Mouse (Mus musculus) left cerebral cortex, postnatal 14 days (tissue): Measurements from ENCODE around the gene Efemp2. TPM values are rescaled to one million over a fixed set of nuclear protein-coding genes. Genes with fewer than 3 reads are reported as not detected.

Experiments used
- DNase-seq, 2 experiments: peaks; one replicate each; pipeline ENCODE4 v3.0.0; 2021 to 2022; ENCODE audit warnings: low spot score in 2 of 2, mixed read lengths in 1 of 2
- intact Hi-C: fragments of 180-260 bp; cut with DNase I; formaldehyde crosslinking; loops from one replicate; pipeline ENCODE4 v1.15.1; 2025
- total RNA-seq, 2 experiments: library from RNA; stranded (reverse); gene quantifications; 2 replicates each; pipeline ENCODE4 v1.2.3; 2021

Efemp2 gene
- total RNA-seq, 2 experiments from 2014 or later = 14.5 to 15.9 TPM

- no peak for DNase-seq
- intact Hi-C loops = no loop called here
Measured at GRCm38 (mm10) chr19:5448354-5449150, 25.2 kb upstream of the Efemp2 start.

- intact Hi-C loops = no loop called here
- DNase-seq = no peak
Measured at GRCm38 (mm10) chr19:5449673-5450072, 24.1 kb upstream of the Efemp2 start.

- DNase-seq = no peak
- intact Hi-C loops = no loop called here
Measured at GRCm38 (mm10) chr19:5451766-5452165, 22.0 kb upstream of the Efemp2 start.

GRCm38 (mm10) chr19:5455037-5455436, 18.7 kb upstream of the Efemp2 start:
- DNase-seq = no peak
- intact Hi-C loops = no loop called here

GRCm38 (mm10) chr19:5455568-5455967, 18.2 kb upstream of the Efemp2 start:
- intact Hi-C loops = no loop called here

GRCm38 (mm10) chr19:5456241-5456921, 17.4 kb upstream of the Efemp2 start:
- intact Hi-C loops = no loop called here
- DNase-seq = no peak

More at GRCm38 (mm10) chr19:5455568-5455967, 18.2 kb upstream of the Efemp2 start:
- DNase-seq = no peak

- peak; percentile 96 to 98 for DNase-seq
- intact Hi-C loops = no loop called here
Measured at GRCm38 (mm10) chr19:5456922-5457745, 16.6 kb upstream of the Efemp2 start.

GRCm38 (mm10) chr19:5457746-5458442, 15.9 kb upstream of the Efemp2 start, which contains the start of gene Ccdc85b:
Gene Ccdc85b, minus strand, starts transcription at chr19:5457894.
- no peak for DNase-seq
- intact Hi-C loops = no loop called here

- intact Hi-C loops = no loop called here
- DNase-seq = peak; percentile 51 to 81
Measured at GRCm38 (mm10) chr19:5459019-5459418, 14.7 kb upstream of the Efemp2 start.

- DNase-seq = no peak
- intact Hi-C loops = loop anchor here (2.0 to 5.0 kb wide), 2 partner anchors 29 to 107 kb away; partner anchors contain the start of genes Ap5b1 and Mus81
Measured at GRCm38 (mm10) chr19:5459896-5460295, 13.9 kb upstream of the Efemp2 start.

GRCm38 (mm10) chr19:5460465-5460911, 13.3 kb upstream of the Efemp2 start, which contains the start of gene Fibp:
Gene Fibp, plus strand, starts transcription at chr19:5460615.
- DNase-seq = peak; percentile 89
- intact Hi-C loops = loop anchor here (2.0 to 5.0 kb wide), 2 partner anchors 28 to 107 kb away; partner anchors contain the start of genes Ap5b1 and Mus81

- DNase-seq = no peak
Measured at GRCm38 (mm10) chr19:5461411-5461810, 12.3 kb upstream of the Efemp2 start.

GRCm38 (mm10) chr19:5463212-5463611, 10.5 kb upstream of the Efemp2 start:
- no peak for DNase-seq
- intact Hi-C loops = loop anchor here (5.0 kb wide), 1 partner anchor 104 kb away; the partner anchor contains the start of gene Ap5b1

More at GRCm38 (mm10) chr19:5461411-5461810, 12.3 kb upstream of the Efemp2 start:
- intact Hi-C loops = loop anchor here (2.0 to 5.0 kb wide), 2 partner anchors 27 to 106 kb away; partner anchors contain the start of genes Ap5b1 and Mus81

- DNase-seq = peak in 1 of 2 experiments; percentile 64
Measured at GRCm38 (mm10) chr19:5463791-5464562, 9.8 kb upstream of the Efemp2 start.

GRCm38 (mm10) chr19:5465037-5465436, 8.7 kb upstream of the Efemp2 start:
- intact Hi-C loops = no loop called here
- no peak for DNase-seq

More at GRCm38 (mm10) chr19:5463791-5464562, 9.8 kb upstream of the Efemp2 start:
- intact Hi-C loops = loop anchor here (5.0 kb wide), 1 partner anchor 103 kb away; the partner anchor contains the start of gene Ap5b1

- intact Hi-C loops = no loop called here
- DNase-seq = no peak
Measured at GRCm38 (mm10) chr19:5466916-5467500, 6.7 kb upstream of the Efemp2 start.

- DNase-seq = peak in 1 of 2 experiments; percentile 54
- intact Hi-C loops = no loop called here
Measured at GRCm38 (mm10) chr19:5468374-5468773, 5.4 kb upstream of the Efemp2 start, which contains the start of gene Ctsw. Gene Ctsw, minus strand, starts transcription at chr19:5468507.
